Mouse (Mus musculus) hematopoietic multipotent progenitor cell, adult 10-12 weeks (in vitro differentiated cells): ENCODE measurements around the gene Wdr86. TPM values are rescaled to one million over a fixed set of nuclear protein-coding genes. Genes with fewer than 3 reads are reported as not detected.

Experiments
- polyA plus RNA-seq: library from polyadenylated mRNA; stranded (reverse); fragments of >175 nt; gene quantifications from 2 replicates; pipeline ENCODE4 v1.2.3, GENCODE M21; 2012; ENCODE audit warnings: low replicate concordance

The Wdr86 gene
- 1.8 and 2.2 TPM in 2 replicates for polyA plus RNA-seq

DNA sequence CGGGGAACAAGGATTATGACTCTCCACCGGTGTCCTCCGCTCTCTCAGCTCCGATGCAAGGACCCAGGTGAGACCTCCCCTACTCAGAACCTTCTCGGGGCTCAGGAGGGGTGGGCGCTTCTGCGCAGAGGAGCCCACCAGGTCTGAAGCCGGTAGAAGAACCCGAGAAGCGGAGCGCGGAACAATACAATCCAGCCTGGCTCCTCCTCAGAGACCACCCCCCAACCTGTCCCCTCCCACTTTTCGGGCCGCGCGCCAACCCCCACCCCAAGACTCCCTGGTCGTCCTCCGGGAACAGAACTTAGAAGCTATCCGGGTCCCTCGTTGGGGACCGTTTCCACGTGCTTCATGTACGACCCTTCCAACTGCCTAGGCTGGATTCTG lies at the start of gene Wdr86:
Gene Wdr86 (minus strand): TSS at position 240 of the 384 bp plus-strand sequence.

GRCm38 (mm10) chr5:24757816-24758215 lies 27.3 kb upstream of the Wdr86 start, which contains the start of gene Crygn:
Gene Crygn (minus strand): TSS chr5:24758008.

GRCm38 (mm10) chr5:24685366-24686093 lies 45.0 kb downstream of the Wdr86 start, which contains the start of gene Nub1:
Gene Nub1 (plus strand): TSS chr5:24685532.

Other genes starting within 250 kb of the Wdr86 start
- gene Gbx1, start 203.5 kb downstream of the Wdr86 start, polyA plus RNA-seq, result 0.10 TPM in 1 of 2 replicates, not detected in the other
- 0.12 and 0.15 TPM in 2 replicates for gene Asb10, start 189.7 kb downstream of the Wdr86 start, polyA plus RNA-seq
- gene 4931409K22Rik, start 173.9 kb downstream of the Wdr86 start, polyA plus RNA-seq, result not detected in 2 replicates
- gene Abcf2, start 153.3 kb downstream of the Wdr86 start, polyA plus RNA-seq, result 30.7 and 45.0 TPM in 2 replicates
- gene Chpf2, start 144.0 kb downstream of the Wdr86 start, polyA plus RNA-seq, result 46.0 and 241 TPM in 2 replicates
- gene Smarcd3, start 106.3 kb downstream of the Wdr86 start, polyA plus RNA-seq, result 0.66 and 1.7 TPM in 2 replicates
- 35.9 and 43.3 TPM in 2 replicates for gene Nub1, start 45.2 kb downstream of the Wdr86 start, polyA plus RNA-seq
- 2.3 and 3.4 TPM in 2 replicates for gene Crygn, start 27.3 kb upstream of the Wdr86 start, polyA plus RNA-seq
- gene Rheb, start 111.9 kb upstream of the Wdr86 start, polyA plus RNA-seq, result 16.3 and 17.7 TPM in 2 replicates